12 mouse cellular contexts compared by ENCODE assay signal in the genomic region with DNA sequence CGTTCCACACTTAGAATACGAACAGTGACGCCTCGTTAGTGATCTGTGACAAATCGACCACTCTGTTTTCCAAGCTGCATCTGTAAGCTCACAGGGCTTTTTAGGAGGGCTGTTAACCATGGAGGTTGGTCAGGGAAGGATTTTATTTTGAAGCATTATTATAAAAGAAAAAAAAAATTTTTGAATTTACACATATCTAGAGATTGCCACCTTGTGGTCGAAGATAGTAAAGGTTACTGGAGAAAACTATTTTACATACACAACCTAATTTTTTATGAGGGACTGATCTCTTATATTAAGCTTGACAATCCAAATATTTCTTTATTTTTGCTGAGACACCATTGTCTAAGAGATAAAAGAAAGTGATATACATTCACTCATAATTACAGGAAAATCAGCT.
DNase-seq lines count a peak whose midpoint lies in the region; ATAC-seq and TF ChIP-seq lines count a peak whose summit lies in the region.
"Had no signal": no experiment of that assay in that cellular context is flagged by ENCODE, and none has a peak within 500 bp of the region (broad histone marks: within the 10 kb centered on the region; RNA-seq: fewer than 3 reads in every experiment).

No protein-coding gene starts in this region.

- no peaks in the 10 kb centered on the region for H3K4me1 ChIP-seq in intestine, postnatal 0 days (replicated peaks; ENCODE audit: control insufficient read depth, insufficient read depth, low read length)
- H3K4me1 ChIP-seq in intestine, embryonic 15.5 days (replicated peaks) = no peaks in the 10 kb centered on the region

- peak; percentile 37; the same call in 1 of the 2 replicates for TF ChIP-seq CTCF in intestine, postnatal 0 days (IDR thresholded peaks at IDR 0.05; ENCODE audit: low read depth)

- DNase-seq in right cerebral cortex, adult 2 months (ENCODE audit: low spot score in 2 of 2) = peak; percentile 3 to 15
- no peak for DNase-seq in right cerebral cortex, postnatal 25 days
- peak; percentile 48 for DNase-seq in embryo, embryonic 10.5 days (ENCODE audit: low spot score)
- DNase-seq in adrenal gland, adult 2 months = no peak
- DNase-seq: cerebellum, postnatal 25 days; heart, adult 18-20 months; spleen, adult 18-20 months; thymus, adult 18-20 months had no signal

- no peak overlapping the region for H3K9ac ChIP-seq in intestine, postnatal 0 days (ENCODE audit: low read depth, low read length)
- H3K9ac ChIP-seq in intestine, embryonic 15.5 days = no peak overlapping the region
- H3K9ac ChIP-seq: limb, embryonic 12.5 days had no signal

- H3K4me3 ChIP-seq in intestine, postnatal 0 days (ENCODE audit: low read depth, low read length) = no peak overlapping the region
- no peak overlapping the region for H3K4me3 ChIP-seq in intestine, embryonic 15.5 days (replicated peaks)
- H3K4me3 ChIP-seq: limb, embryonic 12.5 days had no signal

- H3K27me3 ChIP-seq in intestine, postnatal 0 days (replicated peaks; ENCODE audit: control insufficient read depth, insufficient read depth, low read length) = no peaks in the 10 kb centered on the region
- H3K27me3 ChIP-seq in intestine, embryonic 15.5 days (replicated peaks) = no peaks in the 10 kb centered on the region
- H3K27me3 ChIP-seq: limb, embryonic 12.5 days had no signal

- H3K36me3 ChIP-seq in intestine, postnatal 0 days (ENCODE audit: control insufficient read depth, insufficient read depth) = no peaks in the 10 kb centered on the region
- H3K36me3 ChIP-seq in intestine, embryonic 15.5 days = no peaks in the 10 kb centered on the region
- H3K36me3 ChIP-seq: limb, embryonic 12.5 days had no signal

- WGBS in intestine, postnatal 0 days = 77% methylated on average over 6 of the region's 6 CpGs
- 78% methylated on average over 6 of the region's 6 CpGs for WGBS in intestine, embryonic 15.5 days

- H3K27ac ChIP-seq in intestine, postnatal 0 days (ENCODE audit: low read depth, low read length) = no peak overlapping the region
- no peak overlapping the region for H3K27ac ChIP-seq in intestine, embryonic 15.5 days
- H3K27ac ChIP-seq: limb, embryonic 12.5 days had no signal

- H3K4me2 ChIP-seq in intestine, postnatal 0 days (replicated peaks; ENCODE audit: low read depth) = no peak overlapping the region
- no peak overlapping the region for H3K4me2 ChIP-seq in intestine, embryonic 15.5 days (replicated peaks)
- H3K4me2 ChIP-seq: limb, embryonic 12.5 days had no signal

- H3K9me3 ChIP-seq in intestine, postnatal 0 days (ENCODE audit: control insufficient read depth) = no peaks in the 10 kb centered on the region
- no peaks in the 10 kb centered on the region for H3K9me3 ChIP-seq in intestine, embryonic 15.5 days
- H3K9me3 ChIP-seq: limb, embryonic 12.5 days had no signal

- ATAC-seq in intestine, postnatal 0 days = no peak
- no peak for ATAC-seq in intestine, embryonic 15.5 days
- ATAC-seq in erythroblast, adult 5-6 weeks (replicated peaks; ENCODE audit: low FRiP score, poor library complexity, severe bottlenecking) = no peak

Comparison
In these comparisons a context has a peak if more than half of its experiments do, and no peak if none do; other contexts are left out.
1. DNase-seq: peak in right cerebral cortex, adult 2 months (2 of 2) and embryo, embryonic 10.5 days (single experiment); none in right cerebral cortex, postnatal 25 days (single experiment) and adrenal gland, adult 2 months (single experiment).